Mouse (Mus musculus) heart, adult 18-20 months (tissue): ENCODE results near the gene Ccl11. TPM values are rescaled to one million over a fixed set of nuclear protein-coding genes. Genes with fewer than 3 reads are reported as not detected.

Experiments
- DNase-seq, 2 experiments: peaks; one replicate each; pipeline ENCODE4 v3.0.0; 2021 to 2022; ENCODE audit warnings: mixed read lengths in 1 of 2
- total RNA-seq, 2 experiments: library from RNA; stranded (reverse); gene quantifications; 2 replicates each; pipeline ENCODE4 v1.2.3; 2021

The Ccl11 gene
- total RNA-seq, 2 experiments from 2014 or later: 3.8 to 4.1 TPM

DNA sequence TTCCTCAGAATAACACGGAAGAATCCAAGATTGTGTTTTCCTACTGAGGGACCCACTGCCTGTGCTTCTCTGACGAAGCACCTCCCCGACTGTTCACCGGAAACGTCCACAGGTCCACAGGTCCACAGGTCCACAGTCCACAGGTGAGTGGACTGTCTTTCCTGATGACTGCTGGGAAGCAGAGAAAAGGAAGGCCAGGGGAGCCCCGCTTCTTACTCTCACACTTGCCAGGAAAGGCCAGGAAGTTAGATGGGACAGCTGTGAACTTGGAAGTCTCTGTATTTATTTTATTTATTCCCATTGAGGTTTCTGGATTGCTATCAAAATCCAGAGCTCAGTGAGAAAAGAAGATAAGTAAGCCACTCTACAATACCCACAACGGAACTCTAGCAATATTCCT is 3.8 kb upstream of the Ccl11 start:
- DNase-seq: no peak

DNA sequence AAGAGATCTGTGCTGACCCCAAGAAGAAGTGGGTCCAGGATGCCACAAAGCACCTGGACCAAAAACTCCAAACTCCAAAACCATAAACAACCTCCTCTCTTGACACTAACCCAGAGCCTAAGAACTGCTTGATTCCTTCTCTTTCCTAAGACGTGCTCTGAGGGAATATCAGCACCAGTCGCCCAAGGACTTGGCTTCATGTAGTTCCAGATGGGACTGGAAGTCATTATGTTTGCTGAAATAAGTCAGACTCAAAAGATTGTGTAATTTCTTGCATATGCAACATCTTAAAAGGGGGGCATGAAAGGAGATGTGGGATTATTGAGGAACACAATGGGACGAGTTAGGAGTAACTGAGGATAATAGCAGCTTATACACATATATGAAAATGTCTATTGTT is 4.6 kb downstream of the Ccl11 start:
- peak in 1 of 2 experiments; percentile 65 for DNase-seq

DNA sequence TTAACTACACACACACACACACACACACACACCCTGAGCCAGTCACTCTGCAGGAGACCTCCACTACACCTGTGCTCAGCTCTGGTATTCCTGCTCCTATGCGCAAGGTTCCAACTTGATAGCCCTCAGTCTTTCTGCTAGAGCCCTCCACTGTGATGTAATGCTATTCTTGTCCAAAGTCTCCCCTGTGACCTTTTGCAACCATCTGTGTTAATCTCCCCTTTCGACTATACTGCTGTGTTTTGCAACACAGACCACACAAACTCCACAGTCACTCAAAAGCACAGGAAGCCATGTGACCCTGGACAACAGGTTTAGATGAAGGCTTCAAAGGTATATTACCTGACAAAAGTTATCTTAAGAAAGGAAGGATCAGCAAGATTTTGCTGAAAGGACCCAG is 5.8 kb downstream of the Ccl11 start:
- DNase-seq: no peak

DNA sequence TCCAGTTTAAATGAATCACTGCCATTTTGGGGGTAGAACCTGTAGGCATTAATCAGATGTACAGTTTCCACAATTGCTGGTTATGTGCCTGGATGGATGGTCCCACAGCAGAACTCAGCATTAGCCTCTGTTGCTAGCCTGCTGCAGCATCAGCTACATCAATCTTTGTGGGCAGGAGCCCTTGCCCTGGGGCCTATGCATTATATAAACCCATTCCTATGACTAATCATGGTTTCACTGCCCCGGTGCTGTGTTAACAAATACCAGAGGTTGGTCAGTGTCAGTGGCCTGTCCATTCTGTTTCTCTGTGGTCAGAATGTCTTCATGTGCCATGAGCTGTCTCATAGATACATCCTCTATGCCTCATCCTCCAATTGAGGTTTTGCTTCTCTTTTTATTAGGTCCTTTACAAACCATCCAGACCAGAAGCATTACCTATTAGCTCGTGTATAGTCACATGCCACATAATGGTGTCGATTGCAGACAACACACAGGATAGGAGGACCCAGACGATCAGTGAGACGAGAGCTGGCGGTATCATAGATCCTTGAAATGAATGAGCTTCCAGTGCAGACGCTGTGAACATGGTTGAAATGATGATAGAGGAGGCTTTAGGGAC is 9.4 kb downstream of the Ccl11 start:
- no peak for DNase-seq

DNA sequence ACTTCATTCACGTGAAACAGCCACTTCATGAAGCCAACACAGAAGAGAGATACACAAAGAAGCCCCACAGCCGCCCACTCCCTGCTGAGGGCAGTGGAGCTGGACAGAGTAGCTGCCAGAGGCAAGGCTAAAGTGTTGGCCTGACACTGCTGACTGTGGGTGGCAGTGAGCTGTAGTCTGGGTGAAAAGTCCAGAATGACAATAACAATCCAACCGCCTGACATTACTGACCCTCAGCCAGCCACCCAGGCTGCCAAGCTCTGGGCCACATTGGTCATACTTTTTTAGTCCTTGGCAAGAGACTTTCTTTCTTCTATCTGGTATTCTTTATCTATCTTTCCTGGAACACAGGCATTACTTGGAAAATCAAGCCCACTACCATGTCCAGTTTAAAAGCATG is 13.5 kb downstream of the Ccl11 start:
- peak in 1 of 2 experiments; percentile 33 for DNase-seq

DNA sequence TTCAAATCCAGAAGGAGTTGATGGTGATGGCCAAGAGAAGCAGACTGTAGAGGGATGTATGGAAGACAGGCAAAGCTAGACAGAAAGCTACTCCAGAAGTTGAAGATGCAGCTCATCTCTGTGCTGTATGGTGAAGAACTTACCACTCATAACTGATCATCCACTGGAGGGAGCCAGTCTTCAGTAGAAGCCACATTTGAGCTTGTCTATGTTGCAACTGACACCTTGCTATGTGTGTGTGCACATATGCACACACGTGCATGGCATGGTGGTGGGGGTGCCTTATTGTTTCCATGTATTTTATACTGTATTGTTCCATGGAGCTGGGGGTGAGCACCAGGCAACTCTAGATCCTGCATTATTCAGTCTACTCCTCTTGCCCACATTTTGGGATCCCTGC is 14.8 kb downstream of the Ccl11 start:
- DNase-seq: peak in 1 of 2 experiments; percentile 19

DNA sequence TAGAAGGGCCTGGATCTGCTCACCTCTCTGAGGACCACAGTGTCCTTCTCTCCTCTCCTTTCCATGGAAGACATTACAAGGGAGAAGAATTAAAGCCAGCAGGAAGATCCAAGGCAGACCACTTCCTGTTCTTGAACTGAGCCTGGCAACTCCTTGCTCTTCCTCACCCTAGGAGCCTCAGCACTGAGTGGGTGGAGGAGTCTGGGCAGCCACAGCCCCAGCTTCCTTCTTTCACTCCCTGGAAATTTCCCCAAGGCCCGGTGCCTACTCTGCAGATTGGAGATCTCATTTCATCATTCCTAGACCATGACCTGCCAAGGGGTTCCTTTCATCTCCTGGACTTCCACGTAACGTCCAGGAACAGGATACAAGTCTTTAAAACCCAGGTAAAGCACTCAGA is 15.4 kb downstream of the Ccl11 start:
- peak in 1 of 2 experiments; percentile 33 for DNase-seq

DNA sequence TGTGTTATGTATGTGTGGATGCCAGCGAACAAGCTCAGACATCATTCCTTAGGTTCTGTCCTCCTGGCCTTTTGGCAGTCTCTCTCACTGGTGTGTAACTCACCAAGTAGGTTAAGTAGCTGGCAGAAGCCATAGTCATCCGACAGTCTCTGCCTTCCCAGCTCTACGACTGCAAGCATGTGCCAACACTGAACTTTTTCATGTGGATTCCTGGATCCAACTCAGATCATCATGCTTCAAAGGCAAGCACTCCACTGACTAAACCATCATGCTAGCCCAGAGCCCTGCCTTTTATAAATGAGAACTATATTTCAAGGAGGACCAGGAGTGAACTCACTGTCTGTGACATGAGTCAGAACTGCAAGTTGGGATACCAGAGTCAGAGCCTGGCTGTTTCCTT is 16.1 kb downstream of the Ccl11 start:
- no peak for DNase-seq

DNA sequence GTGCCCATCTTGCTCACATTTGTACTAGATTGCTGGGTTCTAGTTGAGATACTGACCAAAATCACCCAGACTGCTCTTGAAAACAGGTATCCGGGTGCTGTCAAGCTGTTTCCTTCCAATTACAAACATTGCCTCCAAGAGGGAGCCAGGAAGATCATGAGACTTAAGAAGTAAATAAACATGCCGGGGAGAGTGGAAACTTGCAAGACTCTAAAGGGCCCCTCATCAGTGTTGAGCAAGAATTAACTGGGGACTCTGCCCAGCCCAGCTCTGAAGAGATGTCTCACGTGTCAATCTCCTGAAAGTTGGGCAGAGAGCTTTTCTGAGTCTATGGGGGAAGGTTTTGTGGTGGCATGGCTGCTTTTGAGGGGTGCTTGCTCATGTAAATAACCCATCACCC is 19.4 kb downstream of the Ccl11 start:
- DNase-seq: no peak

DNA sequence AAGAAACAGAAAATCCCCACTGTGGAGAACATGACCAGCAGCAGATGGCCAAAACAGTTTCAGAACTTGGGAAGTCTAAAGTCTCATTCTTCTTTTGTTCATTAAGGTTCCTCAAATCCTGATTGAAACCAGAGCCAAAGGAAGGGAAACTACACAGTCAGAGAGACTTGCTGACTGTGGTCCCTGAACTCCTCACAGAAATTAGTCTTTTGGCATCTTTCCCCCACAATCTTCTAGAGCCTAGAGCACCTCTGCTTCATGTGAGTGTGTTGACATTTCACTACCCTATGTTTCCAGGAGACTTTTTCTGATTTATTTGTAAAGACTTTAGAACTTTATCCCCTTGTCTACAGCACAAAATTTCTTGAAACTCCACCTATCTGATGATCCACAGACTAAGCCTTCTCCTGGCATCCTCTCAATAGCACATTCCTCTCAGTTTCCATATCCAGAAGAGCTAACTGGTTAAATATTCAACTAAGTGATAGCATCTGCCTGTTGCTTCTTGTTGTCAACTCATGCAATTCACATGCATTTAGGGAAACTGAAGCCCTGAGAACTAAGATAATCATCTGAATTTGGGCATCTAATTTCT is 20.6 kb downstream of the Ccl11 start:
- no peak for DNase-seq

DNA sequence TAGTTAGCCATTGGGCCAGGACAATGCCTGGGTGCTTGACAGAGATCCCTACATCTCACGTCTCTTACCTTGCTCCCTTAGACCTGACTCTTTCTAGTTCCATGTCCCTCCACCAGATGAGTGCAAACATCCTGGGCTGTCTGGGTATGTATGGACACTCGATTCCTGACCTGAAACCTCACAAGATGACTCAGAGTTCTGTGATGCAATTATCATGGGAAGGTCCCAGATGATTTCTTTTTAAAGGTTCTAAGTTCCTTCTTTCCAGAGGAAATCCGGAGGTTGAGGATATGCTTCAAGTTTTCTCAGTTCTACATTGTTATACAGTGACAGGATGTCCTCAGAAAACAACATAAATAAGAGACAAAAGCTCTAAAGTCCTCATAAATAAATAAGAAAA is 23.2 kb downstream of the Ccl11 start:
- peak in 1 of 2 experiments; percentile 59 for DNase-seq

DNA sequence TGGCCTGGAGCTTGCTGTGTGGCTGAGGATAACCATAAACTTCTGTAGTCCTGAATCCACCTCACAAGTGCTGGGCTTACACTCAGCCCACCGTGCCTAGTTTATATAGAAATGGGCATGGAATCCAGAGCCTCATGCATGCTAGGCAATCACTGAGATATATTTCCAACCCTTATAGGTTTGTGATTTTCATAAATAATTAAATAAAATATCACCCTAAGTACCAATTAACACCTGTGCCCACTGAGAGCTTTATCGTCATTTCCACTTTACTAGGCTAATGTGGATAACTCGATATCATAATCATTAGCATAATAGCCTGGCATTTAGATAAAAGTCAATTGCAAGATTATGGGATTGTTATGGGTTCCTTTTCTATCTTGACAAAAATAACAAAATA is 26.7 kb downstream of the Ccl11 start:
- DNase-seq: no peak

DNA sequence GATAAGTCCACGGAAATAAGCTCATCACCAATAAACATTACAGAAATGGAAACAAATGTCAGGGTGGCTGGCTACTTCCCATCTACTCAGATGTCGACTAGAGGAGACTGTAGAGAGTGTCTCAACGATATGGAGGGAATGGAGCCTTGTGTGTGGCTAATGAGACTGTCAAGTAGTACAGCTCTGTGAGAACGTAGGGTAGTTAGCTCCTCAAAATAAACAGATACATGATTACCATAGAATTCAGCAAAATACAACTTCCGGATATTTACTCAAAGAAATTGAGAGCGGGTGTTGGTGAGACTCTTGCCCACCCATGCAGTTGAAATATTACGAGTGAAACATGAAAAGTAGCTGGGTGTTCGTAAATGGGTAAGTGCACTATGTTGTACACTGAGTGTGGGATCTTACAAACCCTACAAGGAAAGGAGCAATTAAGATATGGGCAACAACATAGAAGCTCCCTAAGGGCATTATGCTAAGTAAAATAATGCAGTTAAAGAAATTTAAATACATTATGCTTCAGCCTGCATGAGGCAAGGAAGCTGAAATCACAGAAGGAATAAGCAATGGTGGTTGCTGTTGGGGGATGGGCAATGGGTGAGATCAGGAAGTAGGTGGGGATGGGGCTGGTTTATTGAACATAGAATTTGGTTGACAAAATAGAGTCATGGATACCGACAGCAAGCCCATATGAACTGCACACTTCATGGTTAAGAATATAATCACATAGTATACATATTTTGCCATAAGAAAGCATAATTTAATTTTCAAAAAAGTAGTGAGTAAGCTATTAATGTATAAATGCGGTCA is 42.1 kb downstream of the Ccl11 start:
- no peak for DNase-seq

DNA sequence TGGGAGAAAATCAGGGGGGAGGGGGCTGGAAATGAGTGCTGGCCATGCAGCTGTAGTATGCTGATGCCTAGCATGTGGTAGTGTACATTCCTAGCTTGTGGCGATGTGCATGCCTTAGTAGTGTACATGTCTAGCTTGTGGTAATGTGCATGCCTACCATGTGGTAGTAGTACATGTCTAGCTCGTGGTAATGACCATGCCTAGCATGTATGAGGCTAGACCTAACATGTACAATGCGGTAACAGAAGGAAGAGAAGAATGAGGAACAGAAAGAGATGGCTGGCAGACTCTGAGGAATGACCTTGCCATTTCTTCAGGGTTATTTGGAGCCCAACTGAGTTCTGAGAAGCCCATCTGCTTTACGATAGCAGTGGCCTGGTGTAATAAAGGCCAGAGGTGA is 43.5 kb downstream of the Ccl11 start:
- no peak for DNase-seq

DNA sequence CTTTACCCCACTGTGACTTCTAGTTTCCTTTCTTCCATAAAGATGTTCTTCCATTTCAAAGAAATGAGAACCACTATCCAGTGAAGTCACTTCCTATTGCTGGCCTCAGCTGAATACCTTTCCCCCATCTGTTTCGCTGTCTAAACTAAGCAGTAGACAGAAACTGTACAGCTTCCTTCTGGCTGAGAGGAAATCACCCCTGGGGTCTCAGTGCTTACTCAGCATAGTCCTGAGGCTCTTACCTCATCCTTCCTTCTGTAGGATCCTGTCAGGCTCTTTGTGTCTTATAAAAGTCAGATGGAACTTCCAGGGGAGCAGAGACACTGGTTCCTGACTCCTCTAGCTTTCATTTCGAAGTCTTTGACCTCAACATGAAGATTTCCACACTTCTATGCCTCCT is 43.9 kb downstream of the Ccl11 start, which contains the start of gene Ccl12:
Ccl12 (plus strand) TSS at position 317 of the 400 bp plus-strand sequence.
- DNase-seq: peak in 1 of 2 experiments; percentile 31

DNA sequence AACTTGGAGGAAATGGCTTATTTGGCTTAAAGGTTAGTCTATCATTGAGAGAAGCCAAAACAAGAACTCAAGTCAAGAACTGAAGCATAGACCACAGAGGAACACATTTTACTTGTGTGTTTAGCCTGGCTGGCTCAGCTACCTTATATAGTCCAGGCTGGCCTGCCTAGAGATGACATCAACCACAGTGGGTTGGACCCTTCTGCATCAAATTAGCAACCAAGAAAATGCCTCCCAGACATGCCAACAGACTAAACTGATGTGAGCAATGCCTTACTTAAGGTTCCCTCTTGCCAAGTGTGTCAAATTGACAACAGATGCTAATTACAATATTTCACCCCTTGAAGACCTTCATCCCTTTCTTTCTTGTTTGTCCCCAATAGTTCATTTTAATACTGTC is 52.0 kb downstream of the Ccl11 start:
- DNase-seq: no peak

DNA sequence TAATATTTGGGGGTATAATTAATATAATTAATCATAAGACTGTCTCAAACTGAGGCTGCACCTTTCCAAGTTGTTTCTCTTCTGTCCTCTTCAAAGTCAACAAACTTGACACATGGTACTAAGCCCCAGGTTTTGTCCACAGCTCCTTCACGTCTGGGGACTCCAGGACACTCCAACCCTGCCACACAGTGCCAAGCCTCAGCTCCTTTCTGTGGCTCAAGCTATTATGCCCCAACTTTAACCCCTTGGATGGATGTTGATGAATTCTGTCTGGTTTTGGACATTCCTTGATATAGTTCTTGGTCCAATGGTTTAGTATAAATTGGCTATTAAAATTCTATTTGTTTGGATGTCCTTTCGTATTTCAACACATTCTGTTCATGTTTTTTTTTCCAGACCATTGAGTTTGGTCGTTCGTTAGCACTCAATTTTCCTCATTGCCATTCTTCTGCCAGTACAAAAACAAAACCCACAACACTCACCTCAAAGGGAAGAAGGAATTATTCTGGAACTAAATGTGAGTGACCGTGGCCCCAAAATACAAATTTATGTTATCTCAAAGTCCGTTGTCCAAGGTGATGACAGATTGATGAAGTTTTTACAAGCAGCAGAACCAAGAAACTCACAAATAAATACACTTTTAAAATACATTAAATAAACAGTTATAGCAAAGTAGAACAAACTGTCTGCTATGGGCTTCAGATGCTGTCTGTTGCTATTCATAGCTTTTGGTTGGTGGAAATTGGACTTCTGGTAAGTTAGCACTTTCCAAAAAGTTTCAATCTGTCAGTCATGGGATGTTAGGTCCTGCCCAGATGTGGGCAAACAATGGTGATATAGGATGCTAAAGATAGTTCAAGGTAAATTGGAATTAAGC is 53.0 kb downstream of the Ccl11 start:
- DNase-seq: no peak

Other genes with a start within 250 kb of the Ccl11 start
- under 1 TPM; 0.10 to 0.18 TPM for gene 5530401A14Rik, start 197.2 kb upstream of the Ccl11 start, total RNA-seq
- gene Asic2, start 89.4 kb upstream of the Ccl11 start, total RNA-seq: not detected
- 1 to 10 TPM in 1 of 2 experiments, under 1 TPM in 1; 0.49 to 1.1 TPM for gene Ccl2, start 22.3 kb upstream of the Ccl11 start, total RNA-seq
- gene Gm17268, start 19.3 kb upstream of the Ccl11 start, total RNA-seq: not detected
- under 1 TPM in 1 of 2 experiments, not detected in 1; 0.45 TPM for gene Ccl7, start 12.1 kb upstream of the Ccl11 start, total RNA-seq
- gene Ccl12, start 44.0 kb downstream of the Ccl11 start, total RNA-seq: under 1 TPM in 1 of 2 experiments, not detected in 1; 0.84 TPM
- gene Ccl8, start 57.4 kb downstream of the Ccl11 start, total RNA-seq: 1 to 10 TPM; 1.3 to 1.4 TPM
- not detected for gene Ccl1, start 247.9 kb downstream of the Ccl11 start, total RNA-seq